Mouse (Mus musculus) erythroid progenitor cell, adult 5-6 weeks (primary cell): ENCODE results near the gene Hoxa5. TPM values are rescaled to one million over a fixed set of nuclear protein-coding genes. Genes with fewer than 3 reads are reported as not detected.

Source experiments
- ATAC-seq: replicated peaks from 2 replicates; pipeline ENCODE4 v1.8.0; 2016; ENCODE audit warnings: moderate number of reproducible peaks, mild to moderate bottlenecking, moderate TSS enrichment, inconsistent platforms; ENCODE audit not compliant: poor library complexity, low FRiP score, severe bottlenecking
- total RNA-seq, 2 experiments: library from RNA; stranded (forward) in 1 of 2; stranded (reverse) in 1 of 2; fragments of 150-400 nt in 1 of 2; fragments of 186-747, 209-891 nt in 1 of 2; gene quantifications; 2 replicates each; pipeline versions ENCODE4 v1.2.3 to v1.2.4; 2015 to 2017; ENCODE audit warnings: low replicate concordance in 2 of 2

Hoxa5 gene
- total RNA-seq, 2 experiments from 2014 or later: not detected

DNA sequence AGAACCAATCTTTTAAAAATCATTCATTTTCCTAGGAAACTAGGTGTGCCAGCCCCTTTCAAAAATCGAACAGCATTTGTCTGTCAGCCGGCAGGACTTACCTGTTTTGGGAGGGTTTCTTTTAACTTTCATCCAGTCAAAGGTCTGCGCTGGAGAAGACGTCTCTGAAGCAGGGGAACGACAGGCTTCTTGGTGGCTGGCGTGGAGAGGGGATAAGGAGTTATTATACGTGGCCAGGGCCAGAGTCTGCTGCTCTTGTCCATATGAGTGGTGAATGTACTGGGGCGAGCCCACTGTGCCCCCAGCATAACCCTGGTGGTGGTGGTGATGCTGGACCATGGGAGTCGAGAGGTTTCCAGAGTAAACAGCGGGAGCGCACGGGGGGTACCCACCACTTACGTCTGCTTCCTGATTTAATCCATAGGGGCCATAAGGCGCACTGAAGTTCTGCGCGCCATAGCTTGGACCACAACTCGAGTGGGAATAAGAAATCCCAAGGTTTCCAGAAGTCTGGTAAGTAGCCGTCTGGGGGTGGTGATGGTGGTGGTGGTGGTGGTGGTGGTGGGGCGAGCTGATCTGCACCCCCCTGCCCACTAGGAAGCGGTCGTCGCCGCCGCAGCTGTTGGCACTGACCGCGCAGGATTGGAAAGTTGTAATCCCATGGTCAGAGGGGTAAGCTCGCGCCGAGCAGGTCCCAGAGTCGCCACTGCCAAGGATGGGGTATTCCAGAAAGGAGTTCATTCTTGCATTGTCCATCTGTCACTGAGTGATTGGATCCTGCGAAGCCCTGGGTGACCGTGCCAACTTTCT lies 46.7 kb downstream of the Hoxa5 start:
- no peak for ATAC-seq

DNA sequence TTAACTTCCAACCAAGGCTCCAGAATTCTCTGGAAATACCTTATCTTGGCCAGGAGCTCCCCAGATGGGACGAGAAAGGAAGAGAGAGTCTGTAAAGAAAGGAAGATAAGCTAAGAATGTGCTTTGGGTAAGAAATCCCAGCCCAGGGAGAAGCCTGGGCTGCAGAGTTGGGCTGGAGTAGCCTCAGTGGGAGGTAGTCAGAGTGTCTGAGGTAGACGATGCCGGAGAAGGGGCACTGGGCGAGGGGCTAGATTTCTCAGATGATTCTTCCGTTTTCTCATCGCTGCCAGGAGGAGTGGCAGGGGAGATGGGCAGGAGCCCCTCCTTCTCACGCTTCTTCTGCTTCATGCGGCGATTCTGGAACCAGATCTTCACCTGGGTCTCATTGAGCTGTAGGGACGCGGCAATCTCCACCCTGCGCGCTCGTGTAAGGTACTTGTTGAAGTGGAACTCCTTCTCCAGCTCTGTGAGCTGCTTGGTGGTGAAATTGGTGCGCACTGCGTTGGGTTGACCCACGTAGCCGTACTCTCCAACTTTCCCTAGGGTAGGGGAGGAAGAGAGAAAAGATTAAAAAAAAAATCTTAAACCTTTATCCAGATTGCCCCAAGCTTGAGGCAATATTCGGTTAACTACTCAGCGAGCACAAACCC lies 47.7 kb downstream of the Hoxa5 start:
- ATAC-seq: no peak

DNA sequence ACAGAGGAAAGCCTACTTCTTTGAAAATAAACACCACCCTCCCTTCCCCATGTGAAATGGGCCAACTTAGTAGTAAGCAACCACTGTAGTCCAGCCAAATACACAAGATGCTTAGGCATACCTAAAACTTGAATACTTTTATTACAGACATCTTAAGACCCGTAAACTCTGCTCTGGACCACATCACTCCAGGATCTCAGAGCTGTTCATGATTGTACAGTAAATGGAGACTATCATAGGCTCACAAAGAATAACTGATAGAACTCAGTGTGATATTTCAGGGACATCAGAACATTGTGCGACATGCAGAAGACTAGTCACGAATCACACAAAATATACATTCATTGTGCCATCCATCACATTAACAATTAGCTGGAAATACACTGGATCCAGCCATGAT lies 48.9 kb downstream of the Hoxa5 start:
- ATAC-seq: no peak

DNA sequence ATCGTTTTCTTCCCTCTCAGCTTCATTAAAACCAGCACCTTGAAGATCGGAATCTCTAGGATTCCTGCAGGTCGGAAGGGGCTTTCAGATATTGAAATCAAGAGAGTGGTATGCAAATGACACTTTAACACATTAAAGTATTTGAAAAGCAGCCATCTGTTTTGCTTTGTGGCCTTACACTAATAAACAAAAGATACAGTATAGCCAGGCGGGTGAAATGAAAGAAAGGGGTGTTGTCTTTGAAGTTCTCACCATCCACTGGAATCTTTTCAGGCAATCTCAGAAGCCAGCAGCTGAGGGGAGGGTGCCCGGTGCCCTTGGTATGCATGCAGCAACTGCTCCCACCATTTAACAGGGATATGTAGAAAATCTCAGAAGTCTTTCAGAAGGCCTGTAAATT lies 50.3 kb downstream of the Hoxa5 start:
- no peak for ATAC-seq

DNA sequence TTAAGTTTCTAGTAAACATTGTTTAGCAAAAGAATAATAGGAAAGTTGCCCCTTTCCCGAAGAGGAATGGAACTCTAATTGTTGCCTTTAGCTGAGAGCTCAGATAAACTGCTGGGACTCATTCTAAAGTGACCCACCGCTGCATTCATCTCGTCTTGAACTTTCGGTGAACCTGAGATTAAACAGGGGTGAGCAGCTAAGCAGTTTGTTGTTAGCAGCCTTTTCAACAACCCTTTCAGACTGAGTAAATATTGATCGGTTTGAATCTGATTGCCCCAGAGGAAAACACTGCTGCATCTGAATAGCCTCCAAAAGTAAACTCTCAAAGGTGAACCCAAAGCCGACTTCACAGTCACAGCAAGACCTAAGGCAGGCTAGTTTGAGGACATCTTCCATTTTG lies 51.1 kb downstream of the Hoxa5 start:
- no peak for ATAC-seq

DNA sequence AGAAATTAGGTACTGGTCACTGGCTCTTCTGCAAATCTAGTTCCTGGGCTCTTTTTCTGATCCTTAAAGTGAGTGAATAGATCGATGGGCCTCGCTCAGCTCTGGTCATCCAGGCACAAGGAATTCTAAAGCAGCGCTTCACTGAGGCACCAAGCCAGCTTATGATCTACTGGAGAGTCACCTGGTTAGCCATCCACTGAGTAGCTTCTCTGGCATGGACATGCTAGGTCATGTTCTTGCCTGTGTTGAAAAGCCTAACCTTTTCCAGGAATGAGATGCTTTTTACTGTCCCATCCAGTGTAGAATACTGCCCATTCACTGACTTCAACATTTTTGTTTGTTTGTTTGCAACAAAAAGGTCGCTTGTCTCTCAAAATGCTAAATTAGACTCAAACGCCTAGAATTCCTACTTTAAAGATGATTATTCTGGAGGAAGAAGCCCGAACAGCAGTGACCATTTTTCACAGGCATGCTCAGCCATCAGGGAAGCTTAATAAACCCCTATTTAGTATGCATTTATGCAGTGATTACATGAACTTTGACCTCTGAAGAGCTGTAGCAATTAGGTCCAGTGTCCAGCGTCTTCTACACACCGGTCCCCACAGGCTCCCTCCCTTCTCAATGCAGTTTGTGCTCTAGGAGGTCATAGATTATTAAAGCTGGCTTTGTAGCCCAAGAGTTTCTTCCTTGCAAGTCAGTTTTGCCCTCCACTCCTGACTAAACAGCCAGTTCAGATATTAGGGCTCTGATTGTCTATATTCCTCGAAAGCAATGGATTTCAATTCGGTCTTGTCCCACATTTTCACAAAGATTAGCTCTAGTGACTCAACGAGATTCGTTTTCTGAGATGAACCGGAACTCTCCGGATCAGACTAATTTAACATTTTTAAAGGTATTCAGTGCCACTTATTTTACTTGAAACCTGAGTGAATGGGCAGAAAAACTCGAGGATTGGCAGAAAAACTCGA lies 51.9 kb downstream of the Hoxa5 start:
- ATAC-seq: no peak

Other genes with a start within 250 kb of the Hoxa5 start
- gene Skap2, start 192.0 kb downstream of the Hoxa5 start, total RNA-seq (2015; ENCODE audit: low replicate concordance): 18.0 and 55.8 TPM in 2 replicates
- gene Skap2, start 192.0 kb downstream of the Hoxa5 start, total RNA-seq (2017; ENCODE audit: low replicate concordance): 19.4 and 47.4 TPM in 2 replicates
- gene Hoxa1, start 46.3 kb downstream of the Hoxa5 start, total RNA-seq (2015; ENCODE audit: low replicate concordance): not detected in 2 replicates
- gene Hoxa1, start 46.3 kb downstream of the Hoxa5 start, total RNA-seq (2017; ENCODE audit: low replicate concordance): not detected in 2 replicates
- not detected in 2 replicates for gene Hoxa2, start 39.8 kb downstream of the Hoxa5 start, total RNA-seq (2015; ENCODE audit: low replicate concordance)
- gene Hoxa2, start 39.8 kb downstream of the Hoxa5 start, total RNA-seq (2017; ENCODE audit: low replicate concordance): not detected in 2 replicates
- not detected in 2 replicates for gene 5730596B20Rik, start 27.1 kb downstream of the Hoxa5 start, total RNA-seq (2015; ENCODE audit: low replicate concordance)
- not detected in 2 replicates for gene 5730596B20Rik, start 27.1 kb downstream of the Hoxa5 start, total RNA-seq (2017; ENCODE audit: low replicate concordance)
- not detected in 2 replicates for gene Hoxa4, start 12.8 kb downstream of the Hoxa5 start, total RNA-seq (2015; ENCODE audit: low replicate concordance)
- gene Hoxa4, start 12.8 kb downstream of the Hoxa5 start, total RNA-seq (2017; ENCODE audit: low replicate concordance): not detected in 2 replicates
- not detected in 2 replicates for gene Hoxa6, start 4.1 kb upstream of the Hoxa5 start, total RNA-seq (2015; ENCODE audit: low replicate concordance)
- not detected in 2 replicates for gene Hoxa6, start 4.1 kb upstream of the Hoxa5 start, total RNA-seq (2017; ENCODE audit: low replicate concordance)
- not detected in 2 replicates for gene Hoxa3, start 8.7 kb upstream of the Hoxa5 start, total RNA-seq (2015; ENCODE audit: low replicate concordance)
- gene Hoxa3, start 8.7 kb upstream of the Hoxa5 start, total RNA-seq (2017; ENCODE audit: low replicate concordance): 0.45 TPM in 1 of 2 replicates, not detected in the other
- gene Gm28308, start 8.8 kb upstream of the Hoxa5 start, total RNA-seq (2015; ENCODE audit: low replicate concordance): not detected in 2 replicates
- not detected in 2 replicates for gene Gm28308, start 8.8 kb upstream of the Hoxa5 start, total RNA-seq (2017; ENCODE audit: low replicate concordance)
- 1.1 and 8.4 TPM in 2 replicates for gene Hoxa7, start 17.3 kb upstream of the Hoxa5 start, total RNA-seq (2015; ENCODE audit: low replicate concordance)
- 1.3 and 3.8 TPM in 2 replicates for gene Hoxa7, start 17.3 kb upstream of the Hoxa5 start, total RNA-seq (2017; ENCODE audit: low replicate concordance)
- gene Hoxa9, start 26.5 kb upstream of the Hoxa5 start, total RNA-seq (2015; ENCODE audit: low replicate concordance): 0.36 and 0.84 TPM in 2 replicates
- gene Hoxa9, start 26.5 kb upstream of the Hoxa5 start, total RNA-seq (2017; ENCODE audit: low replicate concordance): 4.5 TPM in 1 of 2 replicates, not detected in the other
- not detected in 2 replicates for gene Hoxa10, start 36.3 kb upstream of the Hoxa5 start, total RNA-seq (2015; ENCODE audit: low replicate concordance)
- gene Hoxa10, start 36.3 kb upstream of the Hoxa5 start, total RNA-seq (2017; ENCODE audit: low replicate concordance): 0.15 TPM in 1 of 2 replicates, not detected in the other
- gene Hoxa11, start 41.2 kb upstream of the Hoxa5 start, total RNA-seq (2015; ENCODE audit: low replicate concordance): not detected in 2 replicates
- gene Hoxa11, start 41.2 kb upstream of the Hoxa5 start, total RNA-seq (2017; ENCODE audit: low replicate concordance): not detected in 2 replicates
- not detected in 2 replicates for gene Hoxa13, start 56.3 kb upstream of the Hoxa5 start, total RNA-seq (2015; ENCODE audit: low replicate concordance)
- gene Hoxa13, start 56.3 kb upstream of the Hoxa5 start, total RNA-seq (2017; ENCODE audit: low replicate concordance): not detected in 2 replicates
- gene Evx1, start 108.9 kb upstream of the Hoxa5 start, total RNA-seq (2015; ENCODE audit: low replicate concordance): not detected in 2 replicates
- not detected in 2 replicates for gene Evx1, start 108.9 kb upstream of the Hoxa5 start, total RNA-seq (2017; ENCODE audit: low replicate concordance)